Mouse (Mus musculus): ENCODE measurements around the gene Olfr643. TPM values are rescaled to one million over a fixed set of nuclear protein-coding genes. Genes with fewer than 3 reads are reported as not detected.
"Not testable (repeated sequence)": the region's sequence is repeated elsewhere in the genome, so short reads cannot be mapped to it uniquely, and the experiment has no call there.

The Olfr643 gene
- total RNA-seq, 2 experiments from 2014 or later, result not detected

DNA sequence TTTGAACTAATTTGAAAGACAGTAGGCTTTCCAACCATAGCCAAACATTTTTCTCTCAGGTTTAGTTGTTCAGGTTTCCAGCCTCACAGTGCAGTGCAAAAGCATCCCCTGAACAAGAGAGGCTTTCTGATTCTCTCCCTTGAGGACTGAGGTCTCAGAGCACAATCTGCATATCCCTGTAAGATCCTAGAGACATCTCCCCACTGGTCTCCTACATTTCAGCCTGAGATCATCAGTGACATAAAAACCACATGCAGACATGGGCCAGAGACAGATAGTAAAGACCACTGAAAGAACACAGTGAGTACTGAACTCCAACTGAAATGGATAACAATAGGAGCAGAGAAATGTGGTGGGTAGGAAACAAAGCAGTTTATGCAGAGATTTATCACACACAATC, 138.8 kb downstream of the Olfr643 start, which contains the start of gene Olfr638:
TSS of gene Olfr638 (plus strand) at position 301 of the 400 bp plus-strand sequence.
- TF ChIP-seq CTCF (IDR thresholded peaks at IDR 0.05), result no peak
- DNase-seq (ENCODE audit: extremely low spot score in 1 of 2, low spot score in 2 of 2), result no peak
- Histone ChIP-seq H3K4me3 (no peak within 1 kb of the TSS), H3K27ac (no peak within 1 kb of the TSS)
- intact Hi-C loops (cut with DNase I), result no loop called here

DNA sequence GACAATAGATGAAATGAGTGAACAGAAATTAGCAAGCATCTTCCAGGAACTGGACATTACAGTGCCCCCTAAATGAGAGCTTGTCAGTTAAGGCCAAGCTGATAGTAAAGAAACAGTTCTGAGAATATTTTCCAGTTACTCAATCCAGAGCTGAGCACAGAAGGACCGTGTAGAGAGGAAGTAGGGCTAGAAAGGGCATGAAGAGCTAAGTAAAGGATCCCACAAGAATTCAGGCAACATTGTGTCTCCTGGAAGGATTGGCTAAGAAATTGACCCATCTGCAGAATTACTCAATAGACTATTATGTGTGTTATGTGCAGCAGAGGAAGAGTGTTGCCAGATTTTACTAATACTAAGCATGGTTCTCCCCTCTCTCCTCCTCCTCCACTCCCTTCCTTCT, 165.4 kb downstream of the Olfr643 start:
- no peak for TF ChIP-seq CTCF (IDR thresholded peaks at IDR 0.05)
- no peak overlapping the region for H3K4me3 ChIP-seq
- H3K27ac ChIP-seq, result no peak overlapping the region
- intact Hi-C loops (cut with DNase I), result no loop called here
- no peak for DNase-seq (ENCODE audit: extremely low spot score in 1 of 2, low spot score in 2 of 2)

DNA sequence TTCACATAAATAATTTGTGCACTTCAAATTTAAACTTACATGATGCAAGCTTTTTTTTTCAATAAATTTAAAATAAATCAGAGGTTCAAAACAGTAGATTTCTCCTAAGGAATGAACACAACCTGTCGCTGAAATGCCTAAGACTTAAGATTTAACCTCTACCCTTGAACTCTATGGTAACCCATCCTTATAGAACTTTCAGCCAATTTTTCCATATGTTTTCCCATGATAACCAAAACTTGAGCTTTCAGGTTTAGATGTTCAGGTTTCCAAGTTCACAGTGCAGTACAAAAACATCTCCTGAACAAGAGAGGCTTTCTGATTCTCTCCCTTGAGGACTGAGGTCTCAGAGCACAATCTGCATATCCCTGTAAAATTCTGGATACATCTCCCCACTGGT, 166.4 kb downstream of the Olfr643 start, which contains the start of gene Olfr635:
TSS of gene Olfr635 (plus strand) at position 301 of the 400 bp plus-strand sequence.
- no peak for DNase-seq (ENCODE audit: extremely low spot score in 1 of 2, low spot score in 2 of 2)
- no peak for TF ChIP-seq CTCF (IDR thresholded peaks at IDR 0.05)
- Histone ChIP-seq H3K4me3 (no peak within 1 kb of the TSS), H3K27ac (no peak within 1 kb of the TSS)
- intact Hi-C loops (cut with DNase I), result no loop called here

DNA sequence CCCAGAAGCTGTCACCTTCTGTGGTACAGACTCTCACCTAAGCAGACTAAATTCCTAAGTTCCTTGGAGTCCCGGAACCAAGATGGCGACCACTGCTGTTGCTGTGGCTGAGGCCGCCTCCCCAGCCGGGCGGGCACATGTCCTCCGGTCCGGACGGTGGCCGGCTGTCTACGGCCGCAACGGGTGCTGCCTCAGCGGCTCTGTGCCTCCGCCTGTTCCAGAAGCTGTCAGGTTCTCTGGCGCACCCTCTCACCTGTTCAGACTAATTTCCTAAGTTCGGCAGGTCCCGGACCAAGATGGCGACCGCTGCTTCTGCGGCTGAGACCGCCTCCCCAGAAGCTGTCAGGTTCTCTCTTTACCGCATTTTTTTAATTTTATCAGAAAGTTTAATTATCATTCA, 170.3 kb downstream of the Olfr643 start:
- intact Hi-C loops (cut with DNase I); DNase-seq (ENCODE audit: extremely low spot score in 1 of 2, low spot score in 2 of 2); H3K4me3 ChIP-seq: not testable (repeated sequence)

More for the DNA sequence above, 170.3 kb downstream of the Olfr643 start:
- not testable (repeated sequence) for H3K27ac ChIP-seq

Other genes starting within 250 kb of the Olfr643 start
- not detected for gene Olfr64, start 242.9 kb downstream of the Olfr643 start, total RNA-seq (2021)
- not detected for gene Olfr65, start 233.9 kb downstream of the Olfr643 start, total RNA-seq (2021)
- not detected for gene Olfr631, start 208.6 kb downstream of the Olfr643 start, total RNA-seq (2021)
- not detected for gene Olfr632, start 203.1 kb downstream of the Olfr643 start, total RNA-seq (2021)
- gene Olfr633, start 193.0 kb downstream of the Olfr643 start, total RNA-seq (2021), result not detected
- under 1 TPM; 0.05 to 0.09 TPM for gene Olfr635, start 166.3 kb downstream of the Olfr643 start, total RNA-seq (2021)
- gene Olfr638, start 138.7 kb downstream of the Olfr643 start, total RNA-seq (2021), result not detected
- under 1 TPM; 0.07 to 0.19 TPM for gene Olfr639, start 120.1 kb downstream of the Olfr643 start, total RNA-seq (2021)
- not detected for gene Olfr640, start 111.8 kb downstream of the Olfr643 start, total RNA-seq (2021)
- not detected for gene Olfr641, start 102.0 kb downstream of the Olfr643 start, total RNA-seq (2021)
- not detected for gene Olfr642, start 84.7 kb downstream of the Olfr643 start, total RNA-seq (2021)
- not detected for gene 4930516K23Rik, start 76.0 kb downstream of the Olfr643 start, total RNA-seq (2021)
- gene Olfr644, start 65.5 kb downstream of the Olfr643 start, total RNA-seq (2021), result not detected
- not detected for gene Olfr645, start 51.9 kb downstream of the Olfr643 start, total RNA-seq (2021)
- not detected for gene Olfr646, start 32.5 kb downstream of the Olfr643 start, total RNA-seq (2021)
- gene Ubqln5, start 7.6 kb downstream of the Olfr643 start, total RNA-seq (2021), result not detected
- not detected for gene Ubqln3, start 5.9 kb upstream of the Olfr643 start, total RNA-seq (2021)
- gene Ubqlnl, start 13.2 kb upstream of the Olfr643 start, total RNA-seq (2021), result not detected
- not detected for gene Olfm5, start 27.4 kb upstream of the Olfr643 start, total RNA-seq (2021)
- under 1 TPM; 0.26 to 0.27 TPM for gene Olfr648, start 46.0 kb upstream of the Olfr643 start, total RNA-seq (2021)
- gene Olfr649, start 58.6 kb upstream of the Olfr643 start, total RNA-seq (2021), result not detected
- under 1 TPM; 0.19 to 0.34 TPM for gene Trim6, start 81.4 kb upstream of the Olfr643 start, total RNA-seq (2021)
- 1 to 10 TPM; 1.0 to 1.3 TPM for gene Trim34a, start 107.1 kb upstream of the Olfr643 start, total RNA-seq (2021)
- under 1 TPM; 0.43 to 0.51 TPM for gene Trim5, start 150.7 kb upstream of the Olfr643 start, total RNA-seq (2021)
- 1 to 10 TPM; 2.2 to 3.2 TPM for gene Trim12a, start 178.1 kb upstream of the Olfr643 start, total RNA-seq (2021)
- gene Trim34b, start 192.1 kb upstream of the Olfr643 start, total RNA-seq (2021), result not detected
- gene Trim12c, start 216.0 kb upstream of the Olfr643 start, total RNA-seq (2021), result 1 to 10 TPM; 1.0 to 1.5 TPM
- gene Trim30b, start 232.5 kb upstream of the Olfr643 start, total RNA-seq (2021), result not detected

Measured in left cerebral cortex, adult 2 months (tissue).